Mouse (Mus musculus): ENCODE measurements at regions not wholly inside any gene's neighbourhood (a gene's known extent, or its start where the extent isn't known, plus 50 kb on each side); places are given as distances from the start of the nearest gene placed in this dataset.

DNA sequence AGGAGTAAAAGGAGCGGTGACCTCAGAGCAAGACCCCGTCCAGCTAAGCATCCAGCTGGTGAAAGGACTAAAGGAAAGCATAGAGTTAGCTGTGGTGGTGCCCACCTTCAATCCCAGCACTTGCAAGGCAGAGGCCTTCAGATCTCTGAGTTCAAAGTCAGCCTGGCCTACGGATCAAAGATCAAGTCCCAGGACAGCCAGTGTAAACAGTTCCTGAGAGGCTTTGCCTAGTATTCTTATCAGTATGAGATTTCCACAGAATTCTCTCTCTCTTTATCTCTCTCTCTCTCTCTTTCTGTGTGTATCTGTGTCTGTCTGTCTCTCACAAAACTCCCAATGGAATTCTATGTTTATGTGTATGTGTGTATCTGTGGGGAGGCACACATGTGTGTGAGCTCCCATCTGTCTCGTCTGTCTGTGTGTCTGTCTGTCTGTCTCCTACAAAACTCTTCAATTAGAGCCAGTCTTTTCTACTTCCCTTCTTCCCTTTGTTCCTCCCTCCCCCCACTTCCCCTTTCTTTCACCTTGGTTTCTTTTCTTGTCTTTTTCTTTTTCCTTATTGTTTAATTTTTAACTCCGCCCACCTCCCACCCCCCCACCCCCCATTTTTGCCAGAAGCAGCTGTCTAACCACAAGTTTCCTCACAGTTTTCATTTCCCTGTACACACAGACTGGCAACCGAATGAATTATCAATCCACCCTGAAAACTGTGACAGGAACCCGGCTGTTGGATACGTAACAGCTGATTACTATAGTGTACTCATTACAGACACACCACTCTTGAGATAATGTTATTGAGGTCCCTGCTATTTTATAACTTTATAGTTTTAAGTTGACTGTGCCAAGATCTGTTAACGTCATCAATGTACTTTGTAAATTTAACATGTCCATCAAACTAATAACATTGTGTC is 67.3 kb upstream of the Fam3c start:
- peak overlapping the region; percentile 6; the same call in 1 of the 2 replicates for H3K27ac ChIP-seq
- H3K4me1 ChIP-seq (replicated peaks): no peaks in the 10 kb centered on the region
- peak; percentile 81 for ATAC-seq
- no peak overlapping the region for H3K4me2 ChIP-seq (replicated peaks)
- H3K27me3 ChIP-seq (replicated peaks): no peaks in the 10 kb centered on the region
- no peaks in the 10 kb centered on the region for H3K9me3 ChIP-seq
- no peak overlapping the region for H3K4me3 ChIP-seq (replicated peaks)
- no peak overlapping the region for H3K9ac ChIP-seq
- H3K36me3 ChIP-seq: no peaks in the 10 kb centered on the region
- 58% methylated on average over 9 of the region's 9 CpGs for WGBS

DNA sequence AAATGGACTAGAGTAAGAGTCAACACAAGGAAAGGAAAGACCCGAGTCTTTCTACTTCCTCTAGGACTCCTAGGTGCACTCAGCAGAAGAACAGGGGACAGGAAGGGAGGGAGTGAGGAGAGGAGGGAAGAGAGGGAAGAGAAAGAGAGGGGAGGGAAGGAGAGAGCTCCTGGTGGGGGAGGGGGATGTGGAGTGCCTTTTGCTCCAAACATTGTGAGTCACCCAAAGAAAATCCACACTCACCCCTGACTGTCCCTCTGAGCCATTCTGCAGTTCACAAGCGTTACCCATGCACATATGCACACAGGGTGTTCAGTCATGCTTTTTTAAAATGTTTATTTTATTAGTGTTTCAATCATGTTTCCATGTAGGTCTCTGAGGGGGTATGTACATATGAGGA is 65.5 kb upstream of the Fam3c start:
- Histone ChIP-seq H3K4me2 (replicated peaks) (no peak overlapping the region), H3K4me1 (replicated peaks) (no peaks in the 10 kb centered on the region), H3K27me3 (replicated peaks) (no peaks in the 10 kb centered on the region), H3K36me3 (no peaks in the 10 kb centered on the region), H3K9me3 (no peaks in the 10 kb centered on the region), H3K9ac (no peak overlapping the region), H3K27ac (no peak overlapping the region), H3K4me3 (replicated peaks) (no peak overlapping the region)
- no peak for ATAC-seq
- WGBS: 66% methylated on average over 2 of the region's 2 CpGs

DNA sequence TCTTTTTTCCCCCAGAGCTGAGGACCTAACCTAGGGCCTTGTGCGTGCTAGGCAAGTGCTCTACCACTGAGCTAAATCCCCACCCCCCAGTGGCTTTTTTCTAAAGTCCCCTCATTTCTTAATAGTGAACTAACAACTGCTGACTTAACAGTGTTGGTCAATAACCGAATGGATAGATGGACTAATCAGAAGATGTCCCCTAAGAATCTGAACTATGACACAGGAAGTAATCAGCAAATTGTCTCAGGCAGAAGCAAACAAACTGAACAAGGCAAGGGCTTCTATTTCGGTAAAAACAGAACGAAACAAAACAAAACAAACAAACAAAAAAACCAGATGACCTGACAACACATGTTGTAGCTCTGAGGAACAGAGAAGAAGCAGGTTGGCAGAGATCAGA is 62.2 kb upstream of the Fam3c start:
- Histone ChIP-seq H3K4me1 (replicated peaks) (no peaks in the 10 kb centered on the region), H3K27ac (no peak overlapping the region), H3K4me3 (replicated peaks) (no peak overlapping the region), H3K27me3 (replicated peaks) (no peaks in the 10 kb centered on the region), H3K36me3 (no peaks in the 10 kb centered on the region), H3K9ac (no peak overlapping the region), H3K9me3 (no peaks in the 10 kb centered on the region), H3K4me2 (replicated peaks) (no peak overlapping the region)
- 70% methylated on average over 4 of the region's 4 CpGs for WGBS
- no peak for ATAC-seq

DNA sequence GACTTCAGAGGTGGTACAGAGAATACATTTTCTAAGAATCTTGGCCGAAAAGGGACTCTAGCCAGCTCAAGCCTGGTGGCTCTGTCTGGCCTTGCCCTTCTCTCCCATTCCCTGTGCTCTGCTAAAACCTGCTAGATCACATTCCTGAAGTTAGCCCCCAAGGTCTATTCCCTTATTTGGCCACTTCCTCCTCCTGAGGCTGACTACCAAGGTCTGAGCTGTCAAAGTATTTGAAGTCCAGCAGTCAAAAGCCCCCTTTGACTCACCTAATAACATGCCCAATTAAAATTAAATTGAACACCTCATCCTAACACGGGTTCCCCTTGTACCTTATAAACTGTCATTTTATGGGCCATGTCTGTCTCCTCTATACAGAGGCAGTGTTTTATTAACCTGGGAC is 61.1 kb upstream of the Fam3c start:
- Histone ChIP-seq H3K4me3 (replicated peaks) (no peak overlapping the region), H3K27ac (no peak overlapping the region), H3K9ac (no peak overlapping the region), H3K27me3 (replicated peaks) (no peaks in the 10 kb centered on the region), H3K4me2 (replicated peaks) (no peak overlapping the region), H3K4me1 (replicated peaks) (no peaks in the 10 kb centered on the region), H3K36me3 (no peaks in the 10 kb centered on the region), H3K9me3 (no peaks in the 10 kb centered on the region)
- peak; percentile 85 for ATAC-seq
- 65% methylated on average over 2 of the region's 2 CpGs for WGBS

DNA sequence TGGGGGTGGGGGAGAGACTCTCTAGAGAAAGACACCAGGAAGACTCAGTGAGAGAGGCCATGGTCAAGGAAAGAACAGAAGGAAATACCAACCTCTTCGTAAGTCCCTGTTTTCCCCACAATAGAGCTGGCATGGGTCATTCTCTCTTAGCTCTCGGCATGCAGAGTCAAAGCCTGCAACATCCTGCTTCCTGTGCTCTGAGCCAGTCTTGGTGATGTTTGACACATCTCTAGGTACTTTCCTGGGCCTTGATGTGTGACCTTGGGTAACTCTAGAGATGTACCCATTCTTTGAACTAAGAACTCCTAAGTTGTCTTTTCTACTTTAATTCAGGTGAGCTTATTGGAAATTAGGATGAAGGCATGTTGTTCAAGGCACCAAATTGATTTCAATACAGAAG is 55.8 kb upstream of the Fam3c start:
- Histone ChIP-seq H3K9me3 (no peaks in the 10 kb centered on the region), H3K27ac (no peak overlapping the region), H3K4me1 (replicated peaks) (no peaks in the 10 kb centered on the region), H3K4me2 (replicated peaks) (no peak overlapping the region), H3K27me3 (replicated peaks) (no peaks in the 10 kb centered on the region), H3K36me3 (no peaks in the 10 kb centered on the region), H3K4me3 (replicated peaks) (no peak overlapping the region), H3K9ac (no peak overlapping the region)
- 92% methylated on average over 2 of the region's 2 CpGs for WGBS
- no peak for ATAC-seq

DNA sequence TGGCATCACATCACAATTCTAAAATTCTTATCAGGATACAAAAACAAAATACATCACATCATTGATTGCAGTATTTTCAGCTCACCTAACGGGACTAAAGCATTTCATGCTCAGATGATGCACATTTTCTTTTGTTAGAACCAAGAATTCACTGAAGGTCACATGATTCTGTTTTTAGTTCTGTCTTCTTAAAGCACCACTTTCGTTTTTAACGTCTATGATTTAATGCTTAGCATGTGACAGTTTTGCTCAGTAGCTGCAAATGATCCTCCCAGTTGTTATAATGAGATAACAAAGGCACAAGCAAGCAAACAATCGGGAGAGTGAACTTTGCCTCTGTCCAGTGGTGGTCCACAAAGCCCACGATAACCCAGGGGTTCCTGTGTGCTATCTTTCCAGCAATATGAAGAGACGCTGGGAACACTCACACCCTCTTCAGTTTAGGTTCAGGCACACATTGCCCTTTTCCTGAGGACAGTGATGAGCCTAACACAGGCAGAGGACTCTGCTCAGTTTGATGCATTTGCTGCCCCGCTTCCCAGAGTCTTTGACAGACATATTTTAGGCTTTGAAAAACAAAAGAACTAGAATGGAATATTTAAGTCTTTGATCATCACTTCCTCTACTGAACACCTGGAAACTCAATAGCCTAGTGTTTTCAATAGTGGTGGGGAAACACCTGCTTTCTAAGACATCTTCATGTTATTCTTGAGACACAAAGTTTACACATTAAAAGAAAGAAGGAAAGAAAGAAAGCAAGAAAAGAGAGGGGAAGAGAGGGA is 53.0 kb upstream of the Fam3c start:
- Histone ChIP-seq H3K27ac (no peak overlapping the region), H3K9me3 (no peaks in the 10 kb centered on the region), H3K4me1 (replicated peaks) (no peaks in the 10 kb centered on the region), H3K27me3 (replicated peaks) (no peaks in the 10 kb centered on the region), H3K9ac (no peak overlapping the region), H3K36me3 (no peaks in the 10 kb centered on the region), H3K4me2 (replicated peaks) (no peak overlapping the region), H3K4me3 (replicated peaks) (no peak overlapping the region)
- ATAC-seq: no peak
- WGBS: 69% methylated on average over 7 of the region's 7 CpGs
